Comparison of ENCODE assay signal across 13 mouse cellular contexts in the genomic region with DNA sequence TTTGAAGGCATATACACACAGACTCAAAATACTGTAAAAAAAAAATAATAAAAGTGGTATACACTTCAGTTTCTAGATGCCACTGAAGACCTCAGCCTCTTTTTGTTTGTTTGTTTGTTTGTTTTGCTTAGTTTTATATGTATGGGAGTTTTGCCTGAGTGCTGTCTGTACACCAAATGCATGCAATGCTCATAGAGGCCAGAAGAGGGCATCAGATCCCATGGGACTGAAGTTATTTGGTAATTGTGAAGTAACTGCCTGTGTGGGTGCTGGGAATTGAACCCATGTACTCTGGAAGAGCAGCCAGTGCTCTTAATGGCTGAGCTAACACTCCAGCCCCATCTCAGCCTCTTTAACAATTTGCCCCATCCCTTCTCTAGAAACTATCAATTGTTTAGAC. TPM values are rescaled to one million over a fixed set of nuclear protein-coding genes. Genes with fewer than 3 reads are reported as not detected.
DNase-seq lines count a peak whose midpoint lies in the region; TF ChIP-seq lines count a peak whose summit lies in the region.
"Had no signal": no experiment of that assay in that cellular context is flagged by ENCODE, and none has a peak within 500 bp of the region (broad histone marks: within the 10 kb centered on the region; RNA-seq: fewer than 3 reads in every experiment).

No protein-coding gene starts in this region.

- H3K9me3 ChIP-seq in MEL (replicated peaks; ENCODE audit: insufficient read depth, low read length): no peaks in the 10 kb centered on the region
- H3K9me3 ChIP-seq: embryonic facial prominence, embryonic 15.5 days; hindbrain, embryonic 15.5 days had no signal

- no peak overlapping the region for H3K9ac ChIP-seq in MEL (ENCODE audit: control insufficient read depth, low read depth, low read length, poor library complexity, severe bottlenecking)
- H3K9ac ChIP-seq: embryonic facial prominence, embryonic 15.5 days; hindbrain, embryonic 15.5 days had no signal

- H3K27ac ChIP-seq in MEL (ENCODE audit: control insufficient read depth, low read depth, low read length): no peak overlapping the region
- H3K27ac ChIP-seq: hindbrain, embryonic 15.5 days had no signal

- H3K4me1 ChIP-seq in lung, adult 2 months (ENCODE audit: control insufficient read depth, insufficient read depth, low read length): peaks cover 9% of the 10 kb centered on the region; the same call in 1 of the 2 replicates
- H3K4me1 ChIP-seq in MEL (ENCODE audit: control insufficient read depth in 1 of 2, insufficient read depth in 2 of 2, low read length in 2 of 2): peaks cover 0 to under 1% of the 10 kb centered on the region in 2 experiments; a peak in 2 of 4 replicates

- 0 out of 2 replicates have a peak, but pooled peaks have one; percentile 17 for TF ChIP-seq CTCF in lung, adult 2 months (IDR thresholded peaks at IDR 0.05; ENCODE audit: insufficient read depth, low read length)
- peak; percentile 53 to 70 (median 70) for TF ChIP-seq CTCF in MEL (IDR thresholded peaks at IDR 0.05 in 2 of 3, conservative IDR thresholded peaks at IDR 0.05 in 1 of 3; ENCODE audit: control insufficient read depth in 1 of 3, insufficient read depth in 1 of 3, low read depth in 2 of 3, low read length in 3 of 3, poor library complexity in 1 of 3, severe bottlenecking in 1 of 3)

- peak; percentile 59 for TF ChIP-seq RAD21 in MEL (IDR thresholded peaks at IDR 0.05; ENCODE audit: low read depth, low read length)

- peaks cover 0 to 3% of the 10 kb centered on the region in 2 experiments; a peak in 1 of 4 replicates for H3K36me3 ChIP-seq in MEL (ENCODE audit: control insufficient read depth in 1 of 2, insufficient read depth in 2 of 2, low read length in 2 of 2)
- H3K36me3 ChIP-seq: embryonic facial prominence, embryonic 15.5 days; hindbrain, embryonic 15.5 days had no signal

- no peaks in the 10 kb centered on the region for H3K27me3 ChIP-seq in MEL (ENCODE audit: control insufficient read depth in 1 of 2, insufficient read depth in 2 of 2, low read length in 2 of 2)

- peaks cover 15% of the 10 kb centered on the region for H3K79me2 ChIP-seq in MEL (ENCODE audit: control insufficient read depth, insufficient read depth, low read length, poor library complexity)

- TF ChIP-seq POLR2A in lung, adult 2 months (IDR thresholded peaks at IDR 0.05; ENCODE audit: borderline replicate concordance, extremely low read depth, low read depth, low read length): no peak
- no peak for TF ChIP-seq POLR2A in MEL (IDR thresholded peaks at IDR 0.05; ENCODE audit: control insufficient read depth in 1 of 2, insufficient read depth in 1 of 2, low read depth in 1 of 2, low read length in 2 of 2, poor library complexity in 1 of 2)

- TF ChIP-seq EP300 in MEL (IDR thresholded peaks at IDR 0.05; ENCODE audit: low read depth in 1 of 2, low read length in 2 of 2): no peak

- no peak overlapping the region for H3K4me3 ChIP-seq in lung, adult 2 months (replicated peaks; ENCODE audit: extremely low read depth, low read depth, low read length)
- no peak overlapping the region for H3K4me3 ChIP-seq in MEL (ENCODE audit: control insufficient read depth in 1 of 2, insufficient read depth in 1 of 2, low read depth in 2 of 2, low read length in 2 of 2)
- H3K4me3 ChIP-seq: embryonic facial prominence, embryonic 15.5 days; hindbrain, embryonic 15.5 days had no signal

- DNase-seq in embryo, embryonic 10 days (ENCODE audit: low spot score): peak; percentile 46
- DNase-seq in embryo, embryonic 9.5 days (ENCODE audit: extremely low spot score): no peak
- no peak for DNase-seq in lung, adult 2 months
- no peak for DNase-seq in lung, postnatal 4 days
- DNase-seq in MEL (ENCODE audit: low read depth, low spot score): peak; percentile 69
- peak; percentile 17 for DNase-seq in mesoderm, embryonic 11.5 days (ENCODE audit: low read depth, low spot score)
- no peak for DNase-seq in adrenal gland, postnatal 4 days (ENCODE audit: low spot score in 2 of 2)
- no peak for DNase-seq in layer of hippocampus, adult 9-10 months (ENCODE audit: low spot score)
- DNase-seq: gastrocnemius, postnatal 25 days; lung, postnatal 14 days had no signal

TF ChIP-seq in MEL, 35 proteins besides CTCF, POLR2A, EP300 and RAD21:
- TF ChIP-seq NELFE (IDR thresholded peaks at IDR 0.05; ENCODE audit: low read depth, low read length) (no peak), ZC3H11A (IDR thresholded peaks at IDR 0.05; ENCODE audit: low read depth, low read length) (peak; percentile 33), SMC3 (IDR thresholded peaks at IDR 0.05; ENCODE audit: low read depth, low read length) (peak; percentile 58)

RNA-seq across cellular contexts. Expression of gene Smim1, which starts 2.6 kb away (rescaled TPM):
- polyA plus RNA-seq in lung, adult 2 months (2012; rRNA removed): 102 and 121 TPM in 2 replicates
- 122 and 188 TPM in 2 replicates for total RNA-seq in MEL (2012; rRNA removed)
- polyA plus RNA-seq in MEL (2012; ENCODE audit: insufficient read depth in 1 of 2, insufficient read length in 2 of 2, low read depth in 1 of 2, low replicate concordance in 2 of 2, missing spikeins in 1 of 2): 100 to 1,000 TPM; 118 to 219 TPM
- total RNA-seq in adrenal gland, postnatal 4 days (2021): 10 to 100 TPM; 62.0 to 63.3 TPM

RNA-seq across cellular contexts. Expression of gene Ccdc27, which starts 13.8 kb away (rescaled TPM):
- polyA plus RNA-seq in lung, adult 2 months (2012; rRNA removed): not detected in 2 replicates
- not detected in 2 replicates for total RNA-seq in MEL (2012; rRNA removed)
- polyA plus RNA-seq in MEL (2012; ENCODE audit: insufficient read depth in 1 of 2, insufficient read length in 2 of 2, low read depth in 1 of 2, low replicate concordance in 2 of 2, missing spikeins in 1 of 2): under 1 TPM in 1 of 2 experiments, not detected in 1; 0.49 TPM
- total RNA-seq in adrenal gland, postnatal 4 days (2021): under 1 TPM in 1 of 2 experiments, not detected in 1; 0.20 TPM
- total RNA-seq: gastrocnemius, postnatal 25 days had no signal
- polyA plus RNA-seq: hindbrain, embryonic 15.5 days; neural tube, embryonic 14.5 days had no signal

RNA-seq across cellular contexts. Expression of gene Lrrc47, which starts 17.1 kb away (rescaled TPM):
- polyA plus RNA-seq in lung, adult 2 months (2012; rRNA removed): 55.5 and 57.4 TPM in 2 replicates
- total RNA-seq in MEL (2012; rRNA removed): 48.0 and 54.3 TPM in 2 replicates
- 100 to 1,000 TPM in 1 of 2 experiments, not detected in 1; 117 TPM for polyA plus RNA-seq in MEL (2012; ENCODE audit: insufficient read depth in 1 of 2, insufficient read length in 2 of 2, low read depth in 1 of 2, low replicate concordance in 2 of 2, missing spikeins in 1 of 2)
- total RNA-seq in adrenal gland, postnatal 4 days (2021): 10 to 100 TPM; 64.2 to 65.6 TPM

RNA-seq across cellular contexts. Expression of gene Cep104, which starts 53.7 kb away (rescaled TPM):
- polyA plus RNA-seq in lung, adult 2 months (2012; rRNA removed): 19.1 and 20.8 TPM in 2 replicates
- total RNA-seq in MEL (2012; rRNA removed): 8.3 and 8.5 TPM in 2 replicates
- 10 to 100 TPM in 1 of 2 experiments, not detected in 1; 19.9 TPM for polyA plus RNA-seq in MEL (2012; ENCODE audit: insufficient read depth in 1 of 2, insufficient read length in 2 of 2, low read depth in 1 of 2, low replicate concordance in 2 of 2, missing spikeins in 1 of 2)
- total RNA-seq in adrenal gland, postnatal 4 days (2021): 10 to 100 TPM; 22.1 to 23.1 TPM

RNA-seq across cellular contexts. Expression of gene Dffb, which starts 53.7 kb away (rescaled TPM):
- 11.8 and 14.3 TPM in 2 replicates for polyA plus RNA-seq in lung, adult 2 months (2012; rRNA removed)
- 18.4 and 25.1 TPM in 2 replicates for total RNA-seq in MEL (2012; rRNA removed)
- polyA plus RNA-seq in MEL (2012; ENCODE audit: insufficient read depth in 1 of 2, insufficient read length in 2 of 2, low read depth in 1 of 2, low replicate concordance in 2 of 2, missing spikeins in 1 of 2): 10 to 100 TPM in 1 of 2 experiments, not detected in 1; 25.2 TPM
- total RNA-seq in adrenal gland, postnatal 4 days (2021): 10 to 100 TPM; 13.8 TPM

Comparison
In these comparisons a context has a peak if more than half of its experiments do, and no peak if none do; other contexts are left out.
1. DNase-seq: peak in embryo, embryonic 10 days (single experiment), MEL (single experiment) and mesoderm, embryonic 11.5 days (single experiment); none in embryo, embryonic 9.5 days (single experiment), lung, adult 2 months (single experiment), lung, postnatal 4 days (0 of 2), adrenal gland, postnatal 4 days (0 of 2) and layer of hippocampus, adult 9-10 months (single experiment).